Mouse (Mus musculus) embryonic stem cell, embryonic (primary cell): ENCODE results near the gene Desi1.

Experiments used
- CTCF ChIA-PET, 4 experiments: fragments of 300-600 bp in 2 of 4; fragments of 350-600 bp in 2 of 4; sonication (Branson Sonifier 250); formaldehyde crosslinking; loops; one replicate each; lab custom pipeline; 2022; ENCODE audit warnings: inconsistent platforms in 2 of 4; lab: Charles Lee
- POLR2A ChIA-PET, 4 experiments: fragments of 300-600 bp in 2 of 4; fragments of 350-600 bp in 2 of 4; sonication (Branson Sonifier 250); formaldehyde crosslinking; loops; one replicate each; lab custom pipeline; 2022; ENCODE audit warnings: antibody characterized with exemption in 4 of 4, inconsistent platforms in 1 of 4; lab: Charles Lee

Gene Desi1

DNA sequence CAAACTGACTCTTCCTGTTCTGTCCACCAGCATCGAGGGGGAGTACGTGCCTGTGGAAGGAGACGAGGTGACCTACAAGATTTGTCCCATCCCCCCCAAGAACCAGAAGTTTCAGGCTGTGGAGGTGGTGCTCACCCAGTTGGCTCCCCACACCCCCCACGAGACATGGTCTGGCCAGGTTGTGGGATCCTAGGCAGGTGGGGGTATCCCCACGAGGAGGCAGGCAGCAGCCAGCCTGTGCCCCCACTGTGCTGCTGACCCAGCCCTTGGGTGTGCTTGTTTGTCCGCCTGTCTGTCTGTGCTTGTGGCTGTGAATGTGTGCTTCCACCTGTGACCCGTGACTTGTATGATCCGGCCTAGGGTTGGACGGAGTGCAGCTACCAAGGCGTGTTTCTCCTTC, 84.6 kb downstream of the Desi1 start:
- CTCF ChIA-PET = interaction anchor here in 3 of 4 experiments (1.1 to 2.6 kb wide), 3 partner anchors 10 to 187 kb away, joined by 4 to 9 read pairs (median 4); partner anchors contain the start of gene Pmm1 (in 1 of the 3)
- POLR2A ChIA-PET = interaction anchor here in 3 of 4 experiments (0.8 to 10.0 kb wide), 30 partner anchors 7 to 255 kb away, joined by 3 to 101 read pairs (median 6); partner anchors contain the start of genes Pmm1 (in 3 of the 3), Csdc2 (in 2 of the 3), 1700029P11Rik (in 1 of the 3) and Polr3h (in 1 of the 3)

DNA sequence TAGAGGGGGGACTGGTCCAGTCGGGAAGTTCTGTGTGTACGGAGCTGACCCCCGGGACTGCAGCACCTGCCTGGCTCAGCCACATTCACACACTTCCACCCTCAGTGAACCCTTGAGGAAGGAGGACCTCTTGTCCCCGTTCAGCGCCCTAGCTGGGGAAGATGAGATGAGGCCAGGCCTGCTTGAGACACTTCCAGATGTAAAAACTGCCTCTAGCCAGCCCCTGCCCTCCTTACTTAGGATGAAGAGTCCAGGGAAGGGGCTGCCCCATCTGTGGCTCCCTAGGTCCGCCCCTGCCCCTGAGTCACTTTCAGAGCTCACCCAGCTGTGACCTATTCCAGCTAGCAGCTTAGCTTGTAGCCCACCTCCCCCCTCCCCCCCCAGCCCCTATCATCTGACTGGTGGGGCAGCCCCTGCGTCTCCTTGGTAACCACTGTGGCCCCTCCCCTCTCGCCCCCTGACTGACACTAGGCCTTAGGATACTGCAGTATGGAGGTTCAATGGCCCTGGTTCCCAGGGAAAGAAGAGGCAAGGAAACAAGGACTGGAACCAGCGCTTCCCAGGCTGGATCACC, 90.4 kb downstream of the Desi1 start:
- CTCF ChIA-PET = interaction anchor here (0.6 to 2.6 kb wide), 10 partner anchors 12 to 312 kb away, joined by 3 to 19 read pairs (median 4); partner anchors contain the start of gene Pmm1 (in 1 of the 4)
- POLR2A ChIA-PET = interaction anchor here in 3 of 4 experiments (0.6 to 10.0 kb wide), 16 partner anchors 14 to 322 kb away, joined by 3 to 101 read pairs (median 4); partner anchors contain the start of genes Polr3h (in 2 of the 3) and Pmm1 (in 1 of the 3)
